Mouse (Mus musculus): ENCODE results near the gene Gpt2.

Gene Gpt2

DNA sequence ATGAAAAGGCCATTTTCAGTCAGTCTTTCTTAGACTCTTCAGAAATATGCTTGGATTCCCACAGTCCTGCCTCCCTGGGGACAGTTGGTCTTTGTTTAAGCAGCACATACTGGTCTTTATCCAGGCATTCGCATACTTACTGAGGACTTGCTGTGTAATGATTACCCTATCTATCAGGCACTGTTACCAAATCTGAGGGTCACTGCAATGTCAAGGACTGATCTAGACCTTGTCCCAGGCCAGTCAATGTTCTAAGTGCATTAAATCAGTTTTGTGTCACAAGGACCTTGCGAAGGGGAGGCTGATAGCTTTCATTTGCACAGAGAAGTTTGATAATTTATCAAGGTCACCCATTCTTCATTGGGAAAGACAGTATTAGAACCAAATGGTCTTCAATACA, 14.0 kb upstream of the Gpt2 start:
- in situ Hi-C loops (cut with MboI; ENCODE audit: low pct_unique_long_range_greater_than_20kb in 1 of 2, low sequenced_read_pairs in 2 of 2, unreplicated experiment in 1 of 2), result loop anchor here in 1 of 2 experiments (25.0 kb wide), 1 partner anchor 1409 kb away; the partner anchor contains the start of gene N4bp1

DNA sequence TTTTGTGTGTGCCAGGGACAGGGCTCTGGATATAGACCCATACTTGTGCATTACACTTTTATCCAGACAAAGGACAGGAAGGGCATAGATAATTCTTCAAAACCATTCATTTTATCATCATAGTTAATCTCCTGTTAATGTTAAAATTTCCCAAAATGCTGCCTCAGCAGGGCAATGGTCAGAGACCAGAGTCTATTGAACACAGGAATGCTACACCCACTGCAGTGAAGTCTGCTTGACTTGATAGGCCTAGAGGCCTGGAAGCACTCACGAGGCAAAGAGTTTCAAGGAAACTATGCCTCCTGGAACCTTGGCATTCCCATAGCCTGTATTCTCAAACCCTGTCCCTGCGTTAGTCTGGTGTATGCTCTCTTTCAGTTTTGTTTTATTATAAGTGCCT, 12.7 kb upstream of the Gpt2 start:
- in situ Hi-C loops (cut with MboI; ENCODE audit: low pct_unique_long_range_greater_than_20kb in 1 of 2, low sequenced_read_pairs in 2 of 2, unreplicated experiment in 1 of 2), result loop anchor here in 1 of 2 experiments (25.0 kb wide), 1 partner anchor 1408 kb away; the partner anchor contains the start of gene N4bp1

DNA sequence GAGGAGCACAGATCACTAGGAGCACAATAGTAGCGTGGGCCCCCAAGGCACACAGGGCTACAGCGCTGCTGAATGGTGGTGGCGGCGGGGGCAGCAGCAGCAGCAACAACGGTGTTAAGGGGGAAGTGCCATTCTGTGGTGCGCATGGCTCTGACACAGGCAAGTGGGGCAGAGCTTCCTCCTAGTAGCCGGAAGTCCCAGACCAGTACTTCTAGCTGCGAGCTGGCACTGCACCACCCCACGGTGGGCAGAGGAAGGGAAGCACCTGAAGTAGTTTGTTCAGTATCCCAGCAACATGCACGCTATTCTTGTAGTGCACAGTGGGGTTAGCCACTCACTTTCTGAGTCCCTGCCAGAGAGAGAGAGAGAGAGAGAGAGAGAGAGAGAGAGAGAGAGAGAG, 10.5 kb upstream of the Gpt2 start:
- in situ Hi-C loops (cut with MboI; ENCODE audit: low pct_unique_long_range_greater_than_20kb in 1 of 2, low sequenced_read_pairs in 2 of 2, unreplicated experiment in 1 of 2), result loop anchor here in 1 of 2 experiments (25.0 kb wide), 1 partner anchor 1405 kb away; the partner anchor contains the start of gene N4bp1

GRCm38 (mm10) chr8:85482427-85482826, 9.9 kb upstream of the Gpt2 start:
- in situ Hi-C loops (cut with MboI; ENCODE audit: low pct_unique_long_range_greater_than_20kb in 1 of 2, low sequenced_read_pairs in 2 of 2, unreplicated experiment in 1 of 2), result loop anchor here in 1 of 2 experiments (25.0 kb wide), 1 partner anchor 1405 kb away; the partner anchor contains the start of gene N4bp1

GRCm38 (mm10) chr8:85487906-85488620, 4.3 kb upstream of the Gpt2 start:
- in situ Hi-C loops (cut with MboI; ENCODE audit: low pct_unique_long_range_greater_than_20kb in 1 of 2, low sequenced_read_pairs in 2 of 2, unreplicated experiment in 1 of 2), result loop anchor here in 1 of 2 experiments (25.0 kb wide), 1 partner anchor 1399 kb away; the partner anchor contains the start of gene N4bp1

DNA sequence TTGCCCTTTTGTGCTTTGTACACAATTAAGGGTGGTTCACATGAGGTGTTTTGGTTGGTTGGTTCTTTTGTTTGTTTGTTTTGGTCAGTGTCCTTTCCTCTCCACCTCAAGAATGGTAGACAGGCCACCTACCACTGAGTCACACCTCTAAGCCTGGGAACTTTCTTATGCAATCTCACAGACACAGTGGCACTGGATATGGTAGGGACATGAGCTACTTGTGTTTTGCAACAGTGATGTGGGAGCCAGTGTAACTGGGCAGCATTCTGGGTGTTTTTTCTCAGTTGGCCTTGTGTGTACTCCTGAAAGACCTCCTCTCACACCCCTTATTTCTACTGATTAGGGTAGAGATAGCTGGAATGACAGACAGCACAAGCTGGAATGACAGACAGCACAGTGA, 3.7 kb upstream of the Gpt2 start:
- in situ Hi-C loops (cut with MboI; ENCODE audit: low pct_unique_long_range_greater_than_20kb in 1 of 2, low sequenced_read_pairs in 2 of 2, unreplicated experiment in 1 of 2), result loop anchor here in 1 of 2 experiments (25.0 kb wide), 1 partner anchor 1399 kb away; the partner anchor contains the start of gene N4bp1

GRCm38 (mm10) chr8:85489546-85489945, 2.8 kb upstream of the Gpt2 start:
- in situ Hi-C loops (cut with MboI; ENCODE audit: low pct_unique_long_range_greater_than_20kb in 1 of 2, low sequenced_read_pairs in 2 of 2, unreplicated experiment in 1 of 2), result loop anchor here in 1 of 2 experiments (25.0 kb wide), 1 partner anchor 1398 kb away; the partner anchor contains the start of gene N4bp1

DNA sequence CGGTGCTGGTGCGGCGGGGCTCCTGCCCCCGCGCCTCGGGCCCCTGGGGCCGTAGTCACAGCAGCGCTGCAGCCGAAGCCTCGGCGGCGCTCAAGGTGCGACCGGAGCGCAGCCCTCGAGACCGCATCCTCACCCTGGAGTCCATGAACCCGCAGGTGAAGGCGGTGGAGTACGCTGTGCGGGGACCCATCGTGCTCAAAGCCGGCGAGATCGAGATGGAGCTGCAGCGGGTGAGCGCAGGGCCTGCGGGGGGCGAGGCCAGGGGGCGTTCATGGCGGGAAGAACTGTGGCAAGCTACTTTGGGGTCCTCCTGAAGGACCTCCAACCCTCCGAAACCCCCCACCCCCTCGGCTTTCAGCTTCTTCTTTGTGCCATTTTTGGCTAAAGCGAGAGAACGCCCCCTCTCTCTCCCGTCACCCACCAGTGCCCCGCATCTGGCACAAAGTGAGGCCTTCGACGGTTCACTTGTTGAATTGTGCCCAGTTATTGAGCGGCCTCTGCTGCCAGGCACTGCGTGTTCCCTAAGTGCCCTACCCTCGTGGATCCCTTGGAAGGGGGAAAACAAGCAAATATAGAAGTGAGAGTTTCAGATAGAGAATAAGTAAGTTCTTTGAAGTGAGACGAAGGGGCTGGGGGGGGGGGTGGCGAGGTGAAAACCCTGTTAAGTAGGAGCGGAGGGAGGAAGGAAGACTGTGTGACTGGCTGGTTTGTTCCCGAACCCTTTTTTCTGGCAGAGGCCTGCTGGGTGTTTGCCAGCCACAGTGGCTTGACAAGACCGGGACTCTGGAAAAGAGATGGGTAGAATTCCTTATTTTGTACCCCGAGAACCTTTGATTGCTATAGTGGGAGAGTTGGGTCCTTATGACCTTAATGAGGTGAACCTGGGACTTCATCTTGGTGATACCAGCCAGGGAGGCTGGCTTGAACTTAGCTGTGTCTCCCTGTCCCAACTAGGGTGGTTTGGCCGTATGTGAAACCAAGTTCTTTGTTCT, 860 bp downstream of the Gpt2 start:
- in situ Hi-C loops (cut with MboI; ENCODE audit: low pct_unique_long_range_greater_than_20kb in 1 of 2, low sequenced_read_pairs in 2 of 2, unreplicated experiment in 1 of 2), result loop anchor here in 1 of 2 experiments (25.0 kb wide), 1 partner anchor 1394 kb away; the partner anchor contains the start of gene N4bp1

- in situ Hi-C loops (cut with MboI; ENCODE audit: low pct_unique_long_range_greater_than_20kb in 1 of 2, low sequenced_read_pairs in 2 of 2, unreplicated experiment in 1 of 2), result loop anchor here in 1 of 2 experiments (25.0 kb wide), 1 partner anchor 1391 kb away; the partner anchor contains the start of gene N4bp1
Measured at GRCm38 (mm10) chr8:85496125-85496524, 3.7 kb downstream of the Gpt2 start.

GRCm38 (mm10) chr8:85496778-85497177, 4.4 kb downstream of the Gpt2 start:
- in situ Hi-C loops (cut with MboI; ENCODE audit: low pct_unique_long_range_greater_than_20kb in 1 of 2, low sequenced_read_pairs in 2 of 2, unreplicated experiment in 1 of 2), result loop anchor here in 1 of 2 experiments (25.0 kb wide), 1 partner anchor 1391 kb away; the partner anchor contains the start of gene N4bp1

DNA sequence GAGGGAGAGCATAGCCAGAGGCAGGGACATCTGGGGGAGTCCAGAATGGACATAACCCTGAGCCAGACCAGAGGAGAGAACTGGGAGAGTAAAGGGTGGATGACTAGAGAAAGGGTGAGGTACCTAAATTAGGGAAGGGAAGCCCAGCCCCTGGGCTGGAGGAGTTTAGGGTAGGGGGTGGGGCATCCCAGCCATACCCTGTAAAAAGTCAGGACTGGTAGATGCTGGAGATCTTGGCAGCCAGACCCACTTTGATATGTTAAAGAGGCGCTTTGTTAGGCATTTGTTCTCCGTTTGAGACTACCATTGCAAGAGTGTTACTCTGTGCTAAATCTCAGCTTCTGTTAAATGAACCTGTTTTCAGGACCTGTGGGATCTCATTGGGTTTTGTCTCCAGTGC, 6.2 kb downstream of the Gpt2 start:
- in situ Hi-C loops (cut with MboI; ENCODE audit: low pct_unique_long_range_greater_than_20kb in 1 of 2, low sequenced_read_pairs in 2 of 2, unreplicated experiment in 1 of 2), result loop anchor here in 1 of 2 experiments (25.0 kb wide), 1 partner anchor 1389 kb away; the partner anchor contains the start of gene N4bp1

DNA sequence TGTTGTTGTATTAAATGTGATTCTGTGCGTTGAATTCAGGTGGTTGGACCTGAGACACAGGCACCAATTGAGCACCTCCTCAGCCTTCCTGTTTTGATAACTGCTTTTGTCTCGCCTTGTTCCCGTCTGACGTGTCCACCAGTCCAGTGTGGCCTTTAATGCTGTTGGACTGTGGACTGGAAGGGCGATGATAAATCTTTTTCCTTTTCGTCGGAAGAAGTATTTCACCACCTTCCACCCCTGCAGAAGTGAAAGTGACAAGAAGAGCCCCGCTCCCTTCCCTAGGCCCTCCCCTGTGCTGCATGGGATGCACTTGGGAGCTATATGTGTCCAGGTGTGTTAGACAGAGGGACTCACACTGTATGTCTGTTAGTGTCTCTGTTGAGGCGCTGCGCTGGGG, 8.1 kb downstream of the Gpt2 start:
- in situ Hi-C loops (cut with MboI; ENCODE audit: low pct_unique_long_range_greater_than_20kb in 1 of 2, low sequenced_read_pairs in 2 of 2, unreplicated experiment in 1 of 2), result loop anchor here in 1 of 2 experiments (25.0 kb wide), 1 partner anchor 213 kb away; the partner anchor contains the start of genes Orc6 and Vps35

DNA sequence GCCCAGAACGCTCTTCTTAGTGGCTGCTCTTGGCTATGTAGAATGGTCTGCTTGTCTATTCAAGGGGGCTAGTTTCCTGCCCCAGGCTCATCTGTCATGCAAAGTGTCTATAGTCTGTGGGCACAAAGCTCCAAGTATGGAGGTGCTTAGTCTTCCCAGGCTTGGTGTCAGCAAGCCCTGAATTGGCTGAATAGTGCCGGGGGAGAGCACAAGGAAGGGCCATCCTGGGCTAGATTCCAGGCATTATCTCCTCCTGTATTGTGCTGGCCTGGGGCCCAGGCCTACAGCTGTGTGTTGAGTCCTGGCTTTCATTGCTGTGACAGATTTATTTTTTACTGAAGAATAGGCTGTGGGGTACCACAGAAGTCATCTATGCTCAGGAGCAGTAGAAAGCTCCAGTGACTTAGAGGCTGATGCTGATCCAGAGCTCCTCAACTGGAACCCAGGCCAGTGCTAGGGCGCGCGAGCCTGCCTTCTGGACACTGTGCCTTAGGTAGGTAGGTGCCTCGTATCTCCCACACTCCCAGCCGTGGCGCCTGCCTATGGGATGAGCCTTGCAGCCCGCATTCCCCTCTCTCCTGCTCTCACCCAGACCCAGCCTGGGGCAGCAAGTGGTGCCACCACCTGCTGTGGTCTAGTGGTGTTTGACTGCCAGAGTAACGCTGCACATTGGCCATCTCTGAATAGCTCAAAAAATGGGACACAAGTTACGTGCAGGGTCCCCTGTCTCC, 8.7 kb downstream of the Gpt2 start:
- in situ Hi-C loops (cut with MboI; ENCODE audit: low pct_unique_long_range_greater_than_20kb in 1 of 2, low sequenced_read_pairs in 2 of 2, unreplicated experiment in 1 of 2), result loop anchor here in 1 of 2 experiments (25.0 kb wide), 1 partner anchor 214 kb away; the partner anchor contains the start of genes Orc6 and Vps35

- in situ Hi-C loops (cut with MboI; ENCODE audit: low pct_unique_long_range_greater_than_20kb in 1 of 2, low sequenced_read_pairs in 2 of 2, unreplicated experiment in 1 of 2), result loop anchor here in 1 of 2 experiments (25.0 kb wide), 1 partner anchor 215 kb away; the partner anchor contains the start of genes Orc6 and Vps35
Measured at GRCm38 (mm10) chr8:85502381-85502780, 10.0 kb downstream of the Gpt2 start.

GRCm38 (mm10) chr8:85503065-85503464, 10.7 kb downstream of the Gpt2 start:
- in situ Hi-C loops (cut with MboI; ENCODE audit: low pct_unique_long_range_greater_than_20kb in 1 of 2, low sequenced_read_pairs in 2 of 2, unreplicated experiment in 1 of 2), result loop anchor here in 1 of 2 experiments (25.0 kb wide), 1 partner anchor 216 kb away; the partner anchor contains the start of genes Orc6 and Vps35

GRCm38 (mm10) chr8:85504704-85505103, 12.3 kb downstream of the Gpt2 start:
- in situ Hi-C loops (cut with MboI; ENCODE audit: low pct_unique_long_range_greater_than_20kb in 1 of 2, low sequenced_read_pairs in 2 of 2, unreplicated experiment in 1 of 2), result loop anchor here (5.0 to 25.0 kb wide), 2 partner anchors 43 to 217 kb away; partner anchors contain the start of genes Orc6 (in 1 of the 2) and Vps35 (in 1 of the 2)

GRCm38 (mm10) chr8:85506620-85507019, 14.2 kb downstream of the Gpt2 start:
- in situ Hi-C loops (cut with MboI; ENCODE audit: low pct_unique_long_range_greater_than_20kb in 1 of 2, low sequenced_read_pairs in 2 of 2, unreplicated experiment in 1 of 2), result loop anchor here (5.0 to 25.0 kb wide), 2 partner anchors 41 to 219 kb away; partner anchors contain the start of genes Orc6 (in 1 of the 2) and Vps35 (in 1 of the 2)
